Mouse (Mus musculus): ENCODE data around the gene Tmem229a. TPM values are rescaled to one million over a fixed set of nuclear protein-coding genes. Genes with fewer than 3 reads are reported as not detected.

Tmem229a gene
- 0.62 and 0.90 TPM in 2 replicates for total RNA-seq (2012; rRNA removed)

DNA sequence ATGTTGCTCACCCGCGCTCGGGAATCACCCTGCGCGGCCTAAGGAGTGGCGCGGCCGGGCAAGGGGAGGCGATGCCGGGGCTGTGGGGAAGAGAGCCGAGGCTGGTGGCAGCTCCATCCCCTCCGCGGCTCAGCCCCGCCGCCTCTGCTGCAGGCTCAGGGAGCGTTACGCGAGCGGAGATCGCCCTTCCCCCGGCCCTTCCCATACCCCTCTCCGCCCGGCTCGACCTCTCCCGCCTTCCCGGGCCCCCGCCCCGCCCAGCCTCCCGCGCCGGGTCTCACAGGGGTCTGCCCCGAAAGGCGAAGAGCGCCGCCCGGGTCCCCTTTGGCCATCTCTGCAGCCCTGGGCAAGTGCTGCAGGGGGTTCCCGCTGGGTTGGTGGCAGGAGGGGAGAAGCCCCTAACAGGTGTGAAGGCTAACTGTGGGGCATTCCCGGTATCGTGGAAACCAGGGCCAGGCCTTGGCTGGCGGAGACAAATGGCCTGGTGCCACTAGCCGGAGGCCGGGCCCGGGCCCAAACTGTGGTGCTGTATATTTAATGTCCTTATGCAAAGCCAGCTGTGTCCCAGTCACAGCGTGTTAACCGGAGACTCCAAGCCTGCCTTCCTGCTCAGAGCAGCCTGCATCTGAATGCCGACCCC, at the start of gene Tmem229a:
Gene Tmem229a (minus strand): TSS at position 352 of the 640 bp plus-strand sequence.
- peaks cover 0 to 4% of the 10 kb centered on the region in 2 experiments; a peak in 1 of 4 replicates for H3K4me1 ChIP-seq (ENCODE audit: control insufficient read depth in 2 of 2, insufficient read depth in 2 of 2, low read length in 2 of 2, poor library complexity in 1 of 2)

DNA sequence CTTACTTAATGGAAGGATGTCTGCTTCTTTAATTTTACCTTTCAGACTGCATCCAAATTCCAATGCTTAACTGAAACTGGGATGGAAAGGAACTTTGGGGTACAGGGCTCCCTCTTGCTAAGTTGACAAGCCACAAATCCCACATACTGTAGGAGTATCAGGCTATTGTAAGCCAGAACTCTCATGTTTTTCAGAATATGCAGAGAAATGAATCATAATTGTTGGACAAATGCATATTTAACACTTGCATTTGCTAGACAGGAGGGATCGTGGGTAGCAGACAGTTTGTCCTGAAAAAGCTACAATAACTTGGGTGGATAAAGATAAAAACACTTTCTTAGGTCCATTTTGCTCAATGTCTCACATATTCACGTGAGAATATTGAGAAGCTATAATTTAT, 37.7 kb upstream of the Tmem229a start:
- no peak overlapping the region for H3K4me3 ChIP-seq (ENCODE audit: insufficient read depth in 1 of 2, low read depth in 1 of 2, low read length in 2 of 2, poor library complexity in 1 of 2, severe bottlenecking in 1 of 2)
- no peak for DNase-seq (ENCODE audit: low read depth, low spot score)
- H3K27ac ChIP-seq (ENCODE audit: insufficient read depth, low read depth, low read length, poor library complexity, severe bottlenecking): no peak overlapping the region
- no peaks in the 10 kb centered on the region for H3K36me3 ChIP-seq (ENCODE audit: control insufficient read depth, insufficient read depth, low read length, poor library complexity, severe bottlenecking)
- no peaks in the 10 kb centered on the region for H3K4me1 ChIP-seq (ENCODE audit: control insufficient read depth in 2 of 2, insufficient read depth in 2 of 2, low read length in 2 of 2, poor library complexity in 1 of 2)
- in situ Hi-C loops (cut with MboI; ENCODE audit: low sequenced_read_pairs in 2 of 2, unreplicated experiment in 2 of 2): no loop called here
- H3K9ac ChIP-seq (ENCODE audit: insufficient read depth, low read depth, low read length, poor library complexity, severe bottlenecking): no peak overlapping the region
- no peaks in the 10 kb centered on the region for H3K9me3 ChIP-seq (ENCODE audit: control insufficient read depth, insufficient read depth, low read depth, low read length)
- TF ChIP-seq HCFC1 (IDR thresholded peaks at IDR 0.05; ENCODE audit: borderline replicate concordance, insufficient read depth, low read length) (no peak), CHD2 (IDR thresholded peaks at IDR 0.05; ENCODE audit: low read depth, low read length) (no peak), ZC3H11A (IDR thresholded peaks at IDR 0.05; ENCODE audit: borderline replicate concordance, low read depth, low read length) (no peak), ZNF384 (IDR thresholded peaks at IDR 0.05; ENCODE audit: low read depth, low read length) (no peak), MAFK (IDR thresholded peaks at IDR 0.05; ENCODE audit: insufficient read depth, low read depth, low read length) (no peak)

More for the DNA sequence above, at the start of gene Tmem229a:
- no peak for DNase-seq (ENCODE audit: low read depth, low spot score)
- Histone ChIP-seq H3K9me3 (ENCODE audit: control insufficient read depth, insufficient read depth, low read depth, low read length) (no peaks in the 10 kb centered on the region), H3K9ac (ENCODE audit: insufficient read depth, low read depth, low read length, poor library complexity, severe bottlenecking) (peak within 1 kb of the TSS; percentile 69), H3K27ac (ENCODE audit: insufficient read depth, low read depth, low read length, poor library complexity, severe bottlenecking) (peak within 1 kb of the TSS; percentile 51; the same call in 1 of the 2 replicates), H3K4me3 (ENCODE audit: insufficient read depth in 1 of 2, low read depth in 1 of 2, low read length in 2 of 2, poor library complexity in 1 of 2, severe bottlenecking in 1 of 2) (peak within 1 kb of the TSS; percentile 71 to 84), H3K36me3 (ENCODE audit: control insufficient read depth, insufficient read depth, low read length, poor library complexity, severe bottlenecking) (no peaks in the 10 kb centered on the region)
- TF ChIP-seq ZC3H11A (IDR thresholded peaks at IDR 0.05; ENCODE audit: borderline replicate concordance, low read depth, low read length) (no peak), CHD2 (IDR thresholded peaks at IDR 0.05; ENCODE audit: low read depth, low read length) (no peak), HCFC1 (IDR thresholded peaks at IDR 0.05; ENCODE audit: borderline replicate concordance, insufficient read depth, low read length) (no peak), MAFK (IDR thresholded peaks at IDR 0.05; ENCODE audit: insufficient read depth, low read depth, low read length) (no peak), ZNF384 (IDR thresholded peaks at IDR 0.05; ENCODE audit: low read depth, low read length) (no peak)
- in situ Hi-C loops (cut with MboI; ENCODE audit: low sequenced_read_pairs in 2 of 2, unreplicated experiment in 2 of 2): no loop called here

DNA sequence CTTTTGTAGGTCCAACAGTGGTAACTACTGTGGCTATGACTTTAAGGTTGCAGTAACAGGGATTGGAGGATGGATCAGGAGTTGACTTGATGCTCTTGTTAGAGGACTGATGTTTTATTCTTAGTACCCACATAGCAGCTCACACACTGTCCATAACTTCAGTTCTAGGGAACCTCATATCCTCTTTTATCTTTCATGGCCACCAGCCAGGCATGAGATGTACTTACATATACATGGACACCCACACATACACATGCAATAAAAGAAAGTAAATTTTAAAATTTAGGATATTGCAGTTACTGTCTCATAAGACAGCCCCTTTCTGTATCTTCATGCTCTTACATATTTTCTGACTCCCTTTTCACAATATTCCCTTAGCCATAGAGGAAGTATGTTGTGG, 33.7 kb upstream of the Tmem229a start:
- Histone ChIP-seq H3K36me3 (ENCODE audit: control insufficient read depth, insufficient read depth, low read length, poor library complexity, severe bottlenecking) (no peaks in the 10 kb centered on the region), H3K27ac (ENCODE audit: insufficient read depth, low read depth, low read length, poor library complexity, severe bottlenecking) (no peak overlapping the region), H3K9ac (ENCODE audit: insufficient read depth, low read depth, low read length, poor library complexity, severe bottlenecking) (no peak overlapping the region), H3K4me1 (ENCODE audit: control insufficient read depth in 2 of 2, insufficient read depth in 2 of 2, low read length in 2 of 2, poor library complexity in 1 of 2) (no peaks in the 10 kb centered on the region), H3K9me3 (ENCODE audit: control insufficient read depth, insufficient read depth, low read depth, low read length) (no peaks in the 10 kb centered on the region), H3K4me3 (ENCODE audit: insufficient read depth in 1 of 2, low read depth in 1 of 2, low read length in 2 of 2, poor library complexity in 1 of 2, severe bottlenecking in 1 of 2) (no peak overlapping the region)
- TF ChIP-seq ZC3H11A (IDR thresholded peaks at IDR 0.05; ENCODE audit: borderline replicate concordance, low read depth, low read length): no peak
- TF ChIP-seq CHD2 (IDR thresholded peaks at IDR 0.05; ENCODE audit: low read depth, low read length): no peak
- TF ChIP-seq MAFK (IDR thresholded peaks at IDR 0.05; ENCODE audit: insufficient read depth, low read depth, low read length): no peak
- TF ChIP-seq HCFC1 (IDR thresholded peaks at IDR 0.05; ENCODE audit: borderline replicate concordance, insufficient read depth, low read length): no peak
- no peak for TF ChIP-seq ZNF384 (IDR thresholded peaks at IDR 0.05; ENCODE audit: low read depth, low read length)
- no peak for DNase-seq (ENCODE audit: low read depth, low spot score)
- in situ Hi-C loops (cut with MboI; ENCODE audit: low sequenced_read_pairs in 2 of 2, unreplicated experiment in 2 of 2): no loop called here

DNA sequence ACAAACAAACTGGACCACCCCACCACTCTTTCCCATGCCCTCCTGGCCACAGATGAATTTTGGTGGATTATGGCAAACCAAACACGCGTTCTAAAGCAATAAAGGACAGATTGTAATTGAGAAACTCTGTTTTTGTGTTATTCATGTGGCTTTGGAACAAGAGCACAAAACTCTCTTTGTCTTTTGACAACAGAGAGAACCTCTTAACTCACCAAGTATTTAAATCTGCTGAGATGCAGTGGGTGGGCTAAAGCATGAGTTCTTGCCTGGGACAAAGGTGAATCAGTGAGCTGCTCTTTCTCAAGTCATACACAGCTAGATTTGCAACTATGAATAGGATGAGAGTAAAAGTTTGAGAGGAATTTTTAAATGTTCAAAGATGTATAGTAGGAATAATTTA, 20.1 kb upstream of the Tmem229a start:
- in situ Hi-C loops (cut with MboI; ENCODE audit: low sequenced_read_pairs in 2 of 2, unreplicated experiment in 2 of 2): no loop called here

More for the DNA sequence above, 20.1 kb upstream of the Tmem229a start:
- H3K9ac ChIP-seq (ENCODE audit: insufficient read depth, low read depth, low read length, poor library complexity, severe bottlenecking): no peak overlapping the region
- H3K27ac ChIP-seq (ENCODE audit: insufficient read depth, low read depth, low read length, poor library complexity, severe bottlenecking): no peak overlapping the region
- DNase-seq (ENCODE audit: low read depth, low spot score): no peak
- H3K4me3 ChIP-seq (ENCODE audit: insufficient read depth in 1 of 2, low read depth in 1 of 2, low read length in 2 of 2, poor library complexity in 1 of 2, severe bottlenecking in 1 of 2): no peak overlapping the region
- H3K9me3 ChIP-seq (ENCODE audit: control insufficient read depth, insufficient read depth, low read depth, low read length): no peaks in the 10 kb centered on the region
- H3K36me3 ChIP-seq (ENCODE audit: control insufficient read depth, insufficient read depth, low read length, poor library complexity, severe bottlenecking): no peaks in the 10 kb centered on the region
- H3K4me1 ChIP-seq (ENCODE audit: control insufficient read depth in 2 of 2, insufficient read depth in 2 of 2, low read length in 2 of 2, poor library complexity in 1 of 2): no peaks in the 10 kb centered on the region
- no peak for TF ChIP-seq CHD2 (IDR thresholded peaks at IDR 0.05; ENCODE audit: low read depth, low read length)
- TF ChIP-seq ZNF384 (IDR thresholded peaks at IDR 0.05; ENCODE audit: low read depth, low read length): no peak
- no peak for TF ChIP-seq HCFC1 (IDR thresholded peaks at IDR 0.05; ENCODE audit: borderline replicate concordance, insufficient read depth, low read length)
- no peak for TF ChIP-seq MAFK (IDR thresholded peaks at IDR 0.05; ENCODE audit: insufficient read depth, low read depth, low read length)
- TF ChIP-seq ZC3H11A (IDR thresholded peaks at IDR 0.05; ENCODE audit: borderline replicate concordance, low read depth, low read length): no peak
